Mouse (Mus musculus): ENCODE results near the gene 4930544D05Rik. TPM values are rescaled to one million over a fixed set of nuclear protein-coding genes. Genes with fewer than 3 reads are reported as not detected.

Gene 4930544D05Rik
- total and polyA plus RNA-seq, 2 experiments from 2014 or later: not detected

DNA sequence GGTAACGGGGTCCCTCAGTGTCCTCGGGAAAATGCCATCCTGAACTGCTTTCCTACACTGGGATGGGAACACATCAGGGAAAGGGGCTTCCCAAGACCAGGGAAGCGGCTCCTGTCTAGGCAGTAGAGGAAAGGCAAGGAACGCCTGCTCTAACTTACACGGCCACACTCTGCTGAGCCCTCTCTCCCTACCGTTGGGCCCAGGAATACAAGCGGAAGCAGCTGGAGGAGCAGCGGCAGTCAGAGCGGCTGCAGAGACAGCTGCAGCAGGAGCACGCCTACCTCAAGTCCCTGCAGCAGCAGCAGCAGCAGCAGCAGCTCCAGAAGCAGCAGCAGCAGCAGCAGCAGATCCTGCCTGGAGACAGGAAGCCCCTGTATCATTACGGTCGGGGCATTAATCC, 8.9 kb upstream of the 4930544D05Rik start:
- H3K9me3 ChIP-seq (ENCODE audit: low read length): no peaks in the 10 kb centered on the region
- no peaks in the 10 kb centered on the region for H3K27me3 ChIP-seq (ENCODE audit: insufficient read depth, low read length)
- no peak overlapping the region for H3K4me3 ChIP-seq (ENCODE audit: low read depth, low read length)
- H3K36me3 ChIP-seq (ENCODE audit: insufficient read depth, low read length): peaks cover 81% of the 10 kb centered on the region
- H3K4me2 ChIP-seq (ENCODE audit: low read depth, low read length, poor library complexity, severe bottlenecking): no peak overlapping the region
- H3K27ac ChIP-seq (ENCODE audit: low read depth, low read length): no peak overlapping the region
- 77% methylated on average over 12 of the region's 12 CpGs for WGBS
- ATAC-seq (ENCODE audit: low FRiP score) (no peak), DNase-seq (ENCODE audit: low spot score) (no peak)
- H3K4me1 ChIP-seq (ENCODE audit: insufficient read depth, low read length): no peaks in the 10 kb centered on the region
- TF ChIP-seq CTCF (IDR thresholded peaks at IDR 0.05): no peak
- H3K9ac ChIP-seq (replicated peaks; ENCODE audit: low read length, poor library complexity, severe bottlenecking): no peak overlapping the region

DNA sequence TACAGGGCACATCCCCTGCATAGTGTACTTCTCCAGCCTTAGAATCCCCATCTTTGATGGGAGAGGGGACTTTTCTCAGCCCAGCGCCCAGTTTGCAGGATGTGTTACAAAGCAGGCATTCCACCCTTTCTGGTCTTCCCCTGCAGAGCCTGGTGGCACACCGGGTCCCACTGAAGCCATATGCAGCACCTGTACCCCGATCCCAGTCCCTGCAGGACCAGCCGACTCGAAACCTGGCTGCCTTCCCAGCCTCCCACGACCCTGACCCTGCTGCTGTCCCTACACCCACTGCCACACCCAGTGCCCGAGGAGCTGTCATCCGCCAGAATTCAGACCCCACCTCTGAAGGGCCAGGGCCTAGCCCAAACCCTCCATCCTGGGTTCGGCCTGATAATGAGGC, 8.0 kb upstream of the 4930544D05Rik start:
- no peak overlapping the region for H3K9ac ChIP-seq (replicated peaks; ENCODE audit: low read length, poor library complexity, severe bottlenecking)
- TF ChIP-seq CTCF (IDR thresholded peaks at IDR 0.05): no peak
- no peak overlapping the region for H3K27ac ChIP-seq (ENCODE audit: low read depth, low read length)
- H3K36me3 ChIP-seq (ENCODE audit: insufficient read depth, low read length): peaks cover 82% of the 10 kb centered on the region
- 93% methylated on average over 9 of the region's 9 CpGs for WGBS
- DNase-seq (ENCODE audit: low spot score): no peak
- no peak overlapping the region for H3K4me3 ChIP-seq (ENCODE audit: low read depth, low read length)
- H3K4me2 ChIP-seq (ENCODE audit: low read depth, low read length, poor library complexity, severe bottlenecking): no peak overlapping the region
- no peak for ATAC-seq (ENCODE audit: low FRiP score)
- H3K27me3 ChIP-seq (ENCODE audit: insufficient read depth, low read length): no peaks in the 10 kb centered on the region
- no peaks in the 10 kb centered on the region for H3K9me3 ChIP-seq (ENCODE audit: low read length)
- H3K4me1 ChIP-seq (ENCODE audit: insufficient read depth, low read length): no peaks in the 10 kb centered on the region

DNA sequence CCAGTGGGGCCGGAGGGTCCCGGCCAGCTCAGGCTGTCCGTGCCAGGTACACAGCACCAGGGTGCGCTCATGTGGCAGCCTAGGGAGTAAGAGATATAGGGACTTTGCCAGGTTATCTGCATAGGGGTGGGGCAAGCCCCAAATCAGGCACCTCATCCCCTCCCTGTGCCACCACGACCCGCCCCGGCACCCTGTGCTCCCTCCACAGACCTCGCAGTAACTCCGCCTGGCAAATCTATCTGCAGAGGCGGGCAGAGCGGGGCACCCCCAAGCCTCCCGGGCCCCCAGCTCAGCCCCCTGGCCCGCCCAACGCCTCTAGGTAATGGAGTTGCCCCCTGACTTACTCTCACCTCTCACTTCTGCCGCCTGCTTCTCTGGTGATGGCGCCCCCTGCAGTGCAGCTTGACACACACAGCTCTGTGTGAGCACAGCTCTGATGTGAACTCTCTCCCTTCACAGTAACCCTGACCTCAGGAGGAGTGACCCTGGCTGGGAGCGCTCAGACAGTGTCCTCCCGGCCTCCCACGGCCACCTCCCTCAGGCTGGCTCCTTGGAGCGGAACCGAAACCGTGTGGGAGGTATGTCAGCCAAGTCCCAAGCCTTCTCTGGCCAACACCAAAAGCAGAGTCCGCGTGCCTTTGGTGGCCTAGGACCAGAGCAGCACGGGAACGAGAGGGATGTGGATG, 7.1 kb upstream of the 4930544D05Rik start:
- H3K9me3 ChIP-seq (ENCODE audit: low read length): no peaks in the 10 kb centered on the region
- H3K4me2 ChIP-seq (ENCODE audit: low read depth, low read length, poor library complexity, severe bottlenecking): no peak overlapping the region
- DNase-seq (ENCODE audit: low spot score): no peak
- no peak for ATAC-seq (ENCODE audit: low FRiP score)
- no peak overlapping the region for H3K4me3 ChIP-seq (ENCODE audit: low read depth, low read length)
- H3K27ac ChIP-seq (ENCODE audit: low read depth, low read length): no peak overlapping the region
- H3K36me3 ChIP-seq (ENCODE audit: insufficient read depth, low read length): peaks cover 89% of the 10 kb centered on the region
- H3K27me3 ChIP-seq (ENCODE audit: insufficient read depth, low read length): no peaks in the 10 kb centered on the region
- peak; percentile 53 for TF ChIP-seq CTCF (IDR thresholded peaks at IDR 0.05)
- no peak overlapping the region for H3K9ac ChIP-seq (replicated peaks; ENCODE audit: low read length, poor library complexity, severe bottlenecking)
- 87% methylated on average over 26 of the region's 26 CpGs for WGBS
- H3K4me1 ChIP-seq (ENCODE audit: insufficient read depth, low read length): no peaks in the 10 kb centered on the region

- ATAC-seq (ENCODE audit: low FRiP score): no peak
- no peak overlapping the region for H3K4me3 ChIP-seq (ENCODE audit: low read depth, low read length)
- no peak overlapping the region for H3K27ac ChIP-seq (ENCODE audit: low read depth, low read length)
- no peaks in the 10 kb centered on the region for H3K9me3 ChIP-seq (ENCODE audit: low read length)
- DNase-seq (ENCODE audit: low spot score): no peak
- no peak overlapping the region for H3K9ac ChIP-seq (replicated peaks; ENCODE audit: low read length, poor library complexity, severe bottlenecking)
- WGBS: 83% methylated on average over 4 of the region's 4 CpGs
- H3K4me1 ChIP-seq (ENCODE audit: insufficient read depth, low read length): no peaks in the 10 kb centered on the region
- H3K4me2 ChIP-seq (ENCODE audit: low read depth, low read length, poor library complexity, severe bottlenecking): no peak overlapping the region
- H3K27me3 ChIP-seq (ENCODE audit: insufficient read depth, low read length): no peaks in the 10 kb centered on the region
- peak; percentile 57 for TF ChIP-seq CTCF (IDR thresholded peaks at IDR 0.05)
- H3K36me3 ChIP-seq (ENCODE audit: insufficient read depth, low read length): peaks cover 69% of the 10 kb centered on the region
These were observed 4.9 kb upstream of the 4930544D05Rik start for GRCm38 (mm10) chr11:70610752-70611151.

DNA sequence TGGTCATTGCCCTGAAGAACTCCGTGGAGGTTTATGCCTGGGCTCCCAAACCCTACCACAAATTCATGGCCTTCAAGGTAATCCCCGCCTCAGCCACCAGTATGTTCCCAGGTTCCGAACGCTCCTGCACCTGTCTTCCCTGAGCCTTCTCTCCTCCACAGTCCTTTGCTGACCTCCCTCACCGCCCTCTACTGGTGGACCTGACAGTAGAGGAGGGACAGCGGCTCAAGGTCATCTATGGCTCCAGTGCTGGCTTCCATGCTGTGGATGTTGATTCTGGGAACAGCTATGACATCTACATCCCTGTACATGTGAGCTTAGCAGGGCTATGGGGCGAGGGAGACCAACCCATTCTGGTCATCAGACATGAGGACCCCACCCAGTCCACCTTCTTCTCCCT, 3.1 kb upstream of the 4930544D05Rik start:
- Histone ChIP-seq H3K9me3 (ENCODE audit: low read length) (no peaks in the 10 kb centered on the region), H3K9ac (replicated peaks; ENCODE audit: low read length, poor library complexity, severe bottlenecking) (no peak overlapping the region), H3K27ac (ENCODE audit: low read depth, low read length) (no peak overlapping the region), H3K4me2 (ENCODE audit: low read depth, low read length, poor library complexity, severe bottlenecking) (no peak overlapping the region), H3K36me3 (ENCODE audit: insufficient read depth, low read length) (peaks cover 52% of the 10 kb centered on the region), H3K27me3 (ENCODE audit: insufficient read depth, low read length) (no peaks in the 10 kb centered on the region), H3K4me1 (ENCODE audit: insufficient read depth, low read length) (no peaks in the 10 kb centered on the region), H3K4me3 (ENCODE audit: low read depth, low read length) (no peak overlapping the region)
- peak; percentile 51 for TF ChIP-seq CTCF (IDR thresholded peaks at IDR 0.05)
- DNase-seq (ENCODE audit: low spot score) (no peak), ATAC-seq (ENCODE audit: low FRiP score) (no peak)
- 76% methylated on average over 7 of the region's 7 CpGs for WGBS

GRCm38 (mm10) chr11:70615074-70615473, 574 bp upstream of the 4930544D05Rik start:
- H3K4me2 ChIP-seq (ENCODE audit: low read depth, low read length, poor library complexity, severe bottlenecking): peak overlapping the region; percentile 28
- H3K27ac ChIP-seq (ENCODE audit: low read depth, low read length): no peak overlapping the region
- no peaks in the 10 kb centered on the region for H3K9me3 ChIP-seq (ENCODE audit: low read length)
- no peaks in the 10 kb centered on the region for H3K27me3 ChIP-seq (ENCODE audit: insufficient read depth, low read length)
- 4% methylated on average over 17 of the region's 17 CpGs for WGBS
- DNase-seq (ENCODE audit: low spot score) (peak; percentile 35), ATAC-seq (ENCODE audit: low FRiP score) (no peak)
- TF ChIP-seq CTCF (IDR thresholded peaks at IDR 0.05): peak; percentile 36
- H3K36me3 ChIP-seq (ENCODE audit: insufficient read depth, low read length): peaks cover 26% of the 10 kb centered on the region
- H3K9ac ChIP-seq (replicated peaks; ENCODE audit: low read length, poor library complexity, severe bottlenecking): peak overlapping the region; percentile 50; the same call in 1 of the 2 replicates
- peak overlapping the region; percentile 20; the same call in 1 of the 2 replicates for H3K4me3 ChIP-seq (ENCODE audit: low read depth, low read length)
- H3K4me1 ChIP-seq (ENCODE audit: insufficient read depth, low read length): no peaks in the 10 kb centered on the region

Data from midbrain, postnatal 0 days (tissue).